15 mouse cellular contexts compared by ENCODE assay signal in the genomic region with DNA sequence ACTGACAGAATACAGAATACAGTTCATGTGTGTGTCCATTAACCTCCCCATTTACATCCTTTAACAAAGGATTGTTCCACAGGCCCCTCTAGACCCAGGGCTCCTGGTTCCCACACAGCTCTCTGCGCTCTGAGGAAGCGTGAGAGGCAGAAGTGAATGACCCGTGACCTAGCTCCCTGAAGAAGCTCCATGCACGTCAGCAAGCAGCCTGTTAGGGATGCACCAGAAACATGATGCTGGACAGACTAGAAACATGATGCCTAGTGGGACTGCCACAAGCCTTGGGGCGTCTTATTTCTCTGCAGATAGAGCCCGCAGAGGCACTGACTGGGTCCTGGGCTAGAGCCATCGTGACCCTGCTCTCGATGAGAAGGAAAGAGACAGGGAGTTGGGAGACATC. TPM values are rescaled to one million over a fixed set of nuclear protein-coding genes. Genes with fewer than 3 reads are reported as not detected.
A peak's percentile ranks its signal among the peaks of the same experiment; 100 is the strongest.
DNase-seq lines count a peak whose midpoint lies in the region; ATAC-seq lines count a peak whose summit lies in the region.
"Had no signal": no experiment of that assay in that cellular context is flagged by ENCODE, and none has a peak within 500 bp of the region (broad histone marks: within the 10 kb centered on the region; RNA-seq: fewer than 3 reads in every experiment).

No protein-coding gene starts in this region.

- H3K9ac ChIP-seq in kidney, embryonic 15.5 days: no peak overlapping the region
- H3K9ac ChIP-seq: liver, embryonic 15.5 days; neural tube, embryonic 12.5 days had no signal

- H3K4me1 ChIP-seq in kidney, embryonic 15.5 days: peaks cover 42% of the 10 kb centered on the region
- no peaks in the 10 kb centered on the region for H3K4me1 ChIP-seq in brown adipose tissue, adult 24 weeks (ENCODE audit: control insufficient read depth, insufficient read depth, insufficient read length, low read length)
- H3K4me1 ChIP-seq: liver, embryonic 15.5 days had no signal

- DNase-seq in cerebellum, adult 8-10 months: peak; percentile 28
- DNase-seq in cerebellum, adult 9-11 months: no peak
- no peak for DNase-seq in kidney, postnatal 25 days
- DNase-seq in forelimb bud, embryonic 11.5 days (ENCODE audit: low read depth, low spot score): peak; percentile 13
- DNase-seq in ovary, postnatal 36 days (ENCODE audit: low spot score): no peak
- DNase-seq in thymus, postnatal 36 days: no peak
- DNase-seq: adrenal gland, adult 8-10 months; right cerebral cortex, postnatal 25 days; thymus, adult 2 months had no signal

- H3K4me2 ChIP-seq in kidney, embryonic 15.5 days: no peak overlapping the region
- H3K4me2 ChIP-seq: liver, embryonic 15.5 days; neural tube, embryonic 12.5 days had no signal

- H3K27me3 ChIP-seq in kidney, embryonic 15.5 days: no peaks in the 10 kb centered on the region
- H3K27me3 ChIP-seq: neural tube, embryonic 12.5 days had no signal

- 41% methylated on average over 8 of the region's 8 CpGs for WGBS in kidney, embryonic 15.5 days

- ATAC-seq in kidney, embryonic 15.5 days (replicated peaks; ENCODE audit: low FRiP score): peak; percentile 80
- ATAC-seq: inflammation-experienced regulatory T-cells, adult 6 months had no signal

- H3K4me3 ChIP-seq in kidney, embryonic 15.5 days (replicated peaks): no peak overlapping the region
- no peak overlapping the region for H3K4me3 ChIP-seq in brown adipose tissue, adult 24 weeks (ENCODE audit: insufficient read depth, low read depth, low read length)
- H3K4me3 ChIP-seq: liver, embryonic 15.5 days; megakaryocyte, embryonic 14.5 days; neural tube, embryonic 12.5 days had no signal

- no peaks in the 10 kb centered on the region for H3K9me3 ChIP-seq in kidney, embryonic 15.5 days (replicated peaks)
- H3K9me3 ChIP-seq: liver, embryonic 15.5 days; megakaryocyte, embryonic 14.5 days; neural tube, embryonic 12.5 days had no signal

- H3K27ac ChIP-seq in kidney, embryonic 15.5 days: peak overlapping the region; percentile 48
- 0 out of 2 replicates have a peak overlapping the region, but pooled peaks have one; percentile 47 for H3K27ac ChIP-seq in brown adipose tissue, adult 24 weeks (replicated peaks; ENCODE audit: low read depth, low read length)
- H3K27ac ChIP-seq: liver, embryonic 15.5 days; neural tube, embryonic 12.5 days had no signal

- peaks cover 35% of the 10 kb centered on the region for H3K36me3 ChIP-seq in kidney, embryonic 15.5 days
- H3K36me3 ChIP-seq: liver, embryonic 15.5 days had no signal

RNA-seq across cellular contexts. Expression of a gene that starts 23.4 kb away (rescaled TPM):
- 6.8 and 7.1 TPM in 2 replicates for polyA plus RNA-seq in kidney, embryonic 15.5 days (2015; fragmentation: Nextera tagmentation; extraction: Ambion mirVana)
- polyA plus RNA-seq in brown adipose tissue, adult 24 weeks (2012; ENCODE audit: insufficient read depth, insufficient read length, missing spikeins): 0.40 and 0.50 TPM in 2 replicates

RNA-seq across cellular contexts. Expression of a gene that starts 55.5 kb away (rescaled TPM):
- 19.4 and 20.3 TPM in 2 replicates for polyA plus RNA-seq in kidney, embryonic 15.5 days (2015; fragmentation: Nextera tagmentation; extraction: Ambion mirVana)
- polyA plus RNA-seq in brown adipose tissue, adult 24 weeks (2012; ENCODE audit: insufficient read depth, insufficient read length, missing spikeins): 3.8 and 4.8 TPM in 2 replicates

Comparison
In these comparisons a context has a peak if more than half of its experiments do, and no peak if none do; other contexts are left out.
1. DNase-seq: peak in cerebellum, adult 8-10 months (single experiment) and forelimb bud, embryonic 11.5 days (single experiment); none in cerebellum, adult 9-11 months (single experiment), kidney, postnatal 25 days (0 of 2), ovary, postnatal 36 days (single experiment) and thymus, postnatal 36 days (0 of 2).